Mouse (Mus musculus) spleen, adult 2 months (tissue): ENCODE measurements around the gene Zfp775. TPM values are rescaled to one million over a fixed set of nuclear protein-coding genes. Genes with fewer than 3 reads are reported as not detected.
A peak's percentile ranks its signal among the peaks of the same experiment; 100 is the strongest.

Experiments
- DNase-seq, 2 experiments: peaks; one replicate each; pipeline versions ENCODE4 v3.0.0 to v3.0.0-alpha.2; 2012 to 2021; ENCODE audit warnings: low spot score in 2 of 2, low read depth in 1 of 2
- H3K27ac ChIP-seq: fragments of 200-500 bp; 2 replicates; pipeline ENCODE4 v1.5.1; 2012; ENCODE audit warnings: low read length, inconsistent platforms; ENCODE audit not compliant: insufficient read depth
- H3K27me3 ChIP-seq: fragments of 200-500 bp; 2 replicates; pipeline ENCODE4 v1.6.1; 2012; ENCODE audit warnings: mild to moderate bottlenecking, moderate library complexity, low read length, inconsistent platforms; ENCODE audit not compliant: control insufficient read depth, insufficient read depth
- H3K36me3 ChIP-seq: fragments of 200-500 bp; 2 replicates; pipeline ENCODE4 v1.6.1; 2012; ENCODE audit warnings: mild to moderate bottlenecking, low read length, inconsistent platforms; ENCODE audit not compliant: control insufficient read depth, insufficient read depth
- H3K4me1 ChIP-seq: fragments of 200-500 bp; 2 replicates; pipeline ENCODE4 v1.6.1; 2011; ENCODE audit warnings: inconsistent platforms; ENCODE audit not compliant: control insufficient read depth, insufficient read depth, insufficient read length
- H3K4me3 ChIP-seq: fragments of 200-500 bp; 2 replicates; pipeline ENCODE4 v1.5.1; 2011; ENCODE audit warnings: mild to moderate bottlenecking, inconsistent platforms; ENCODE audit not compliant: insufficient read depth, insufficient read length; ENCODE audit errors: extremely low read depth
- CTCF ChIP-seq: fragments of 200-500 bp; IDR thresholded peaks from 2 replicates; pipeline ENCODE4 v1.5.1; 2011; ENCODE audit warnings: mild to moderate bottlenecking, inconsistent platforms; ENCODE audit not compliant: insufficient read depth, insufficient read length, insufficient replicate concordance; ENCODE audit errors: extremely low read depth
- POLR2A ChIP-seq: fragments of 200-500 bp; IDR thresholded peaks from 2 replicates; pipeline ENCODE4 v1.6.1; 2011; ENCODE audit warnings: low read depth, low read length, inconsistent platforms
- WGBS: fragments of 180-500 bp; shearing (Covaris S2); methylation state at CpG from one replicate; pipeline ENCODE4 v1.1.7; 2018; 5-methylcytosine and 5-hydroxymethylcytosine counted together
- polyA plus RNA-seq: library from polyadenylated mRNA; depleted of rRNA; stranded (reverse); fragments of >200 nt; gene quantifications from 2 replicates; pipeline ENCODE4 v1.2.3, GENCODE M21; 2012

The Zfp775 gene
- polyA plus RNA-seq, 1 experiment = 3.6 TPM

- no peak for TF ChIP-seq CTCF
- no peak for TF ChIP-seq POLR2A
- peaks cover 6% of the 10 kb centered on the region for H3K27me3 ChIP-seq
- no peak for DNase-seq
- peaks cover 12% of the 10 kb centered on the region for H3K4me1 ChIP-seq
- H3K27ac ChIP-seq = no peak overlapping the region
- no peaks in the 10 kb centered on the region for H3K36me3 ChIP-seq
- no peak overlapping the region for H3K4me3 ChIP-seq
- WGBS = 66% methylated on average over 3 of the region's 3 CpGs
These were observed 26.5 kb downstream of the Zfp775 start for GRCm38 (mm10) chr6:48628377-48628776.

GRCm38 (mm10) chr6:48628808-48629660, 27.2 kb downstream of the Zfp775 start:
- WGBS = 11% methylated on average over 54 of the region's 54 CpGs
- TF ChIP-seq CTCF = no peak
- no peak for TF ChIP-seq POLR2A
- peak overlapping the region; percentile 57 for H3K4me3 ChIP-seq
- H3K36me3 ChIP-seq = no peaks in the 10 kb centered on the region
- H3K27ac ChIP-seq = no peak overlapping the region
- H3K4me1 ChIP-seq = peaks cover 12% of the 10 kb centered on the region
- no peak for DNase-seq
- peaks cover 6% of the 10 kb centered on the region for H3K27me3 ChIP-seq

DNA sequence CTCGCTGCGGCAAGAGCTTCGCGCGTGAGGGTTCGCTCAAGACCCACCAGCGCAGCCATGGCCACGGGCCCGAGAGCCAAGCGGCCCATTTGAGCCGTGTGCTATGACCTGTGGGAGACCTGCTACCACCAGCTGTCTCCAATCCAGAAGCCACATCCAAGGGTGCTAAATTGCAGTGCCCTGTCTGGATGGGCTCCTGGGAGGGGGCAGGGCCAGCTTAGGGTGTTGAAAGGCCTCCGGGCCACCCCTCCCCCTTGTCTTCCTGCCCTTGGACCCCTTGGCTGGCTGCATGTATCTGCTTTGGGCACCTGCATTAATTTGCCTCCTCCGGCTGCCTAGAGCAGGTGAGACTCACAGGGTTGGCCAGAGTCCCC, 27.8 kb downstream of the Zfp775 start:
- WGBS = 25% methylated on average over 13 of the region's 13 CpGs
- H3K4me3 ChIP-seq = peak overlapping the region; percentile 57
- no peak for DNase-seq
- peaks cover 6% of the 10 kb centered on the region for H3K27me3 ChIP-seq
- peaks cover 12% of the 10 kb centered on the region for H3K4me1 ChIP-seq
- no peaks in the 10 kb centered on the region for H3K36me3 ChIP-seq
- H3K27ac ChIP-seq = no peak overlapping the region
- TF ChIP-seq POLR2A (no peak), CTCF (no peak)

- H3K4me1 ChIP-seq = peaks cover 12% of the 10 kb centered on the region
- no peak for DNase-seq
- H3K27me3 ChIP-seq = peaks cover 6% of the 10 kb centered on the region
- H3K36me3 ChIP-seq = no peaks in the 10 kb centered on the region
- H3K27ac ChIP-seq = no peak overlapping the region
- WGBS = 91% methylated on average over 8 of the region's 8 CpGs
- TF ChIP-seq POLR2A (no peak), CTCF (no peak)
- H3K4me3 ChIP-seq = no peak overlapping the region
These were observed 29.0 kb downstream of the Zfp775 start for GRCm38 (mm10) chr6:48630831-48631230.

- 90% methylated on average over 2 of the region's 2 CpGs for WGBS
- no peak for TF ChIP-seq POLR2A
- no peak for TF ChIP-seq CTCF
- H3K27me3 ChIP-seq = no peaks in the 10 kb centered on the region
- no peak overlapping the region for H3K4me3 ChIP-seq
- H3K27ac ChIP-seq = no peak overlapping the region
- H3K36me3 ChIP-seq = no peaks in the 10 kb centered on the region
- no peak for DNase-seq
- H3K4me1 ChIP-seq = no peaks in the 10 kb centered on the region
These were observed 33.2 kb downstream of the Zfp775 start for GRCm38 (mm10) chr6:48635105-48635504.

DNA sequence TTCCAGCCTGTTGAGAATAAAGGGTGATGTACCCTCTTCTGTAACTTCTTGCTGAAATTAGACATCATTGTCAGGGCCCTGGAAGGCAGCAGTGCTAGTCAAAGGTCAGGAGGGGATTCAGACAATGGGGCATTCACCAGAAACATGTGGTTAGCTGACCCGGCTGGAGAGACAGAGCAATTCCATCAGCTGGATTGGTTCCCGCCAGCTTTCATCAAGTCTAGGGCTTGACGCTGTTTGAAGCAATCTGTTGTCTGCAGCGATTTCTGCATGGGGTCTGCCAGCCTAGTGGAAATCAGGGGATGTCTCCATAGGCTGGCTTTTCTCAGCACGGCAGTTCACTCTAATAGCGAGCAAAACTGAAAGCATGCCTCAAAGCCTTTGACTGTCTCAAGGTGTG, 34.7 kb downstream of the Zfp775 start:
- Histone ChIP-seq H3K4me1 (no peaks in the 10 kb centered on the region), H3K36me3 (no peaks in the 10 kb centered on the region), H3K27ac (no peak overlapping the region), H3K27me3 (no peaks in the 10 kb centered on the region), H3K4me3 (no peak overlapping the region)
- TF ChIP-seq CTCF (no peak), POLR2A (no peak)
- no peak for DNase-seq
- WGBS = 91% methylated on average over 6 of the region's 6 CpGs

GRCm38 (mm10) chr6:48637811-48638500, 36.1 kb downstream of the Zfp775 start:
- no peaks in the 10 kb centered on the region for H3K4me1 ChIP-seq
- H3K27ac ChIP-seq = no peak overlapping the region
- no peak for TF ChIP-seq CTCF
- no peak for TF ChIP-seq POLR2A
- no peaks in the 10 kb centered on the region for H3K27me3 ChIP-seq
- WGBS = 74% methylated on average over 6 of the region's 6 CpGs
- no peak overlapping the region for H3K4me3 ChIP-seq
- DNase-seq = no peak
- H3K36me3 ChIP-seq = no peaks in the 10 kb centered on the region
